Mouse (Mus musculus): ENCODE data around the gene Foxr2. TPM values are rescaled to one million over a fixed set of nuclear protein-coding genes. Genes with fewer than 3 reads are reported as not detected.

Gene Foxr2
- polyA plus RNA-seq (2012) = not detected in 2 replicates

DNA sequence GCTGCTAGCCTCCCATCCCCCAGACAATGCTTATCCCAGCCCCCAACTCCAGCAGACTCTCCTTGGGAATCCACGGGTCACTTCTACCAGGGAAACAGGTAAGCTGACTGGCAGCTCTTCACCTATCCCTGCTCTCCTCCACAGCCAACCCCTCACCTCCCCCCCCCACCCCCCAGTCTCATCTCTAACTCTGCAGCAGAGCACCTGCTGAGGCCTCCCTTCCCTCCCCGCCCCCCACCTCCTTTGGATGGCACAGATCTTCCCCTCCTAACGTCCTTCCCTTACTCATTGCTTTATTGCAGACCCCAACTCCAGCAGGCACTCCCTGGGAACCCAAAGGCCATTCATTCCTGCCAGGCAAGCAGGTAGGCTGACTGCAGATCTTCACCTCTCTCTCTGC is at the start of gene Foxr2:
Gene Foxr2, plus strand, starts transcription at position 301 of the 400 bp plus-strand sequence.
- H3K27me3 ChIP-seq (ENCODE audit: control insufficient read depth) = no peaks in the 10 kb centered on the region
- no peak for TF ChIP-seq GATA1 (IDR thresholded peaks at IDR 0.05; ENCODE audit: low read length)
- no peak for TF ChIP-seq TAL1 (IDR thresholded peaks at IDR 0.05; ENCODE audit: low read length)
- H3K4me3 ChIP-seq (replicated peaks) = no peak within 1 kb of the TSS
- no peaks in the 10 kb centered on the region for H3K4me1 ChIP-seq (ENCODE audit: control insufficient read depth)
- no peaks in the 10 kb centered on the region for H3K36me3 ChIP-seq (ENCODE audit: control insufficient read depth)
- no peaks in the 10 kb centered on the region for H3K9me3 ChIP-seq (ENCODE audit: control insufficient read depth, low read length)

DNA sequence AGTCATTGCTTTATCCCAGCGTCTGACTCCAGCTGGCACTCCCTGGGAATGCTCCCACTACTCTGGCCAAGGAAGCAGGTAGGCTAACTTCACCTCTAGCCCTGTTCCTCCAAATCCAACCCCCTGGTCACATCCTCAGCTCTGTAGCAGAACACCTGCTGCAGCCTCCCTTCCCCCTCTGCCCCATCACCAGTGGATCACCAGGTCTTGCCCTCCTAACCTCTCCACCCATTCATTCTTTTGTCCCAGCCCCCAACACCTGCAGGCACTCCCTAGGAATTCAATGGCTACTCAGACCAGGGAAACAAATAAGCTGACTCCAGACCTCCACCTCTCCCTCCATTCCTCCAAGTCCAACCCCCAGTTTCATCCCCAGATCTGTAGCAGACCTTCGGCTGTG is 427 bp downstream of the Foxr2 start:
- Histone ChIP-seq H3K27me3 (ENCODE audit: control insufficient read depth) (no peaks in the 10 kb centered on the region), H3K4me3 (replicated peaks) (no peak overlapping the region), H3K4me1 (ENCODE audit: control insufficient read depth) (no peaks in the 10 kb centered on the region), H3K36me3 (ENCODE audit: control insufficient read depth) (no peaks in the 10 kb centered on the region), H3K9me3 (ENCODE audit: control insufficient read depth, low read length) (no peaks in the 10 kb centered on the region)
- TF ChIP-seq GATA1 (IDR thresholded peaks at IDR 0.05; ENCODE audit: low read length) (no peak), TAL1 (IDR thresholded peaks at IDR 0.05; ENCODE audit: low read length) (no peak)

GRCm38 (mm10) chrX:153139734-153140515 is 21.3 kb downstream of the Foxr2 start, which contains the start of gene Rragb:
Rragb (plus strand) TSS chrX:153139981.
- Histone ChIP-seq H3K4me1 (ENCODE audit: control insufficient read depth) (peaks cover 8% of the 10 kb centered on the region), H3K36me3 (ENCODE audit: control insufficient read depth) (no peaks in the 10 kb centered on the region), H3K4me3 (replicated peaks) (peak within 1 kb of the TSS; percentile 61), H3K27me3 (ENCODE audit: control insufficient read depth) (peaks cover 21% of the 10 kb centered on the region), H3K9me3 (ENCODE audit: control insufficient read depth, low read length) (peaks cover 5% of the 10 kb centered on the region; the same call in 1 of the 2 replicates)
- TF ChIP-seq TAL1 (IDR thresholded peaks at IDR 0.05; ENCODE audit: low read length) = no peak
- TF ChIP-seq GATA1 (IDR thresholded peaks at IDR 0.05; ENCODE audit: low read length) = no peak

GRCm38 (mm10) chrX:153142656-153143055 is 24.1 kb downstream of the Foxr2 start:
- Histone ChIP-seq H3K4me3 (replicated peaks) (no peak overlapping the region), H3K4me1 (ENCODE audit: control insufficient read depth) (peaks cover 8% of the 10 kb centered on the region), H3K27me3 (ENCODE audit: control insufficient read depth) (peaks cover 21% of the 10 kb centered on the region), H3K36me3 (ENCODE audit: control insufficient read depth) (no peaks in the 10 kb centered on the region), H3K9me3 (ENCODE audit: control insufficient read depth, low read length) (peaks cover 5% of the 10 kb centered on the region; the same call in 1 of the 2 replicates)
- no peak for TF ChIP-seq GATA1 (IDR thresholded peaks at IDR 0.05; ENCODE audit: low read length)
- no peak for TF ChIP-seq TAL1 (IDR thresholded peaks at IDR 0.05; ENCODE audit: low read length)

- Histone ChIP-seq H3K36me3 (ENCODE audit: control insufficient read depth) (no peaks in the 10 kb centered on the region), H3K4me1 (ENCODE audit: control insufficient read depth) (no peaks in the 10 kb centered on the region), H3K9me3 (ENCODE audit: control insufficient read depth, low read length) (no peaks in the 10 kb centered on the region), H3K4me3 (replicated peaks) (no peak overlapping the region), H3K27me3 (ENCODE audit: control insufficient read depth) (no peaks in the 10 kb centered on the region)
- TF ChIP-seq TAL1 (IDR thresholded peaks at IDR 0.05; ENCODE audit: low read length) = no peak
- no peak for TF ChIP-seq GATA1 (IDR thresholded peaks at IDR 0.05; ENCODE audit: low read length)
Observed at GRCm38 (mm10) chrX:153151766-153152165, 33.2 kb downstream of the Foxr2 start.

- no peaks in the 10 kb centered on the region for H3K27me3 ChIP-seq (ENCODE audit: control insufficient read depth)
- H3K36me3 ChIP-seq (ENCODE audit: control insufficient read depth) = no peaks in the 10 kb centered on the region
- H3K4me1 ChIP-seq (ENCODE audit: control insufficient read depth) = no peaks in the 10 kb centered on the region
- no peaks in the 10 kb centered on the region for H3K9me3 ChIP-seq (ENCODE audit: control insufficient read depth, low read length)
- no peak overlapping the region for H3K4me3 ChIP-seq (replicated peaks)
- TF ChIP-seq TAL1 (IDR thresholded peaks at IDR 0.05; ENCODE audit: low read length) (no peak), GATA1 (IDR thresholded peaks at IDR 0.05; ENCODE audit: low read length) (no peak)
Observed at GRCm38 (mm10) chrX:153155322-153155721, 36.7 kb downstream of the Foxr2 start.

DNA sequence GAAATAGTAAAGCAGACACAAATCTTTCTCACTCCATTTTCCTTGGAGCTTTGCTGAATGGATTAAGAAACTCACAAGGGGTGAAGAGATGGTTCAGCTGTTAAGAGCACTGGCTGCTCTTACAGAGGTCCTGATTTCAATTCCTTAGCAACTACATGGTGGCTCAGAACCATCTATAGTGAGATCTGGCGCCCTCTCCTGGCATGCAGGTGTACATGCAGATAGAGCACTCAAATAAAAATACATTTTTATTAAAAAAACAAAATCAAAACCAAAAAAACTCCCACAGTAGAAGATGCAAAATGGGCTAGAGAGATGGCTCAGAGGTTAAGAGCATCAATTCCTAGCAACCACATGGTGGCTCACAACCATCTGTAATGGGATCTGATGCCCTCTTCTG is 56.2 kb downstream of the Foxr2 start:
- H3K4me3 ChIP-seq (replicated peaks) = no peak overlapping the region
- H3K27me3 ChIP-seq (ENCODE audit: control insufficient read depth) = no peaks in the 10 kb centered on the region
- no peaks in the 10 kb centered on the region for H3K36me3 ChIP-seq (ENCODE audit: control insufficient read depth)
- TF ChIP-seq TAL1 (IDR thresholded peaks at IDR 0.05; ENCODE audit: low read length) (no peak), GATA1 (IDR thresholded peaks at IDR 0.05; ENCODE audit: low read length) (no peak)
- no peaks in the 10 kb centered on the region for H3K4me1 ChIP-seq (ENCODE audit: control insufficient read depth)
- H3K9me3 ChIP-seq (ENCODE audit: control insufficient read depth, low read length) = no peaks in the 10 kb centered on the region

- Histone ChIP-seq H3K36me3 (ENCODE audit: control insufficient read depth) (no peaks in the 10 kb centered on the region), H3K27me3 (ENCODE audit: control insufficient read depth) (no peaks in the 10 kb centered on the region), H3K4me1 (ENCODE audit: control insufficient read depth) (no peaks in the 10 kb centered on the region), H3K9me3 (ENCODE audit: control insufficient read depth, low read length) (no peaks in the 10 kb centered on the region), H3K4me3 (replicated peaks) (no peak overlapping the region)
- TF ChIP-seq TAL1 (IDR thresholded peaks at IDR 0.05; ENCODE audit: low read length) (no peak), GATA1 (IDR thresholded peaks at IDR 0.05; ENCODE audit: low read length) (no peak)
Observed at GRCm38 (mm10) chrX:153182221-153182620, 63.6 kb downstream of the Foxr2 start.

Other genes starting within 250 kb of the Foxr2 start
- 0.02 TPM in 1 of 2 replicates, not detected in the other for gene Usp51, start 112.3 kb upstream of the Foxr2 start, polyA plus RNA-seq (2012)
- not detected in 2 replicates for gene Mageh1, start 81.2 kb upstream of the Foxr2 start, polyA plus RNA-seq (2012)
- 0.07 TPM in 1 of 2 replicates, not detected in the other for gene Rragb, start 21.2 kb downstream of the Foxr2 start, polyA plus RNA-seq (2012)
- not detected in 2 replicates for gene Klf8, start 118.7 kb downstream of the Foxr2 start, polyA plus RNA-seq (2012)